In genomic region chr2:157464746-157465126, GRCm38 (mm10) we compare ENCODE assay signal across 8 mouse cellular contexts. TPM values are rescaled to one million over a fixed set of nuclear protein-coding genes. Genes with fewer than 3 reads are reported as not detected.
DNase-seq lines count a peak whose midpoint lies in the region; ATAC-seq and TF ChIP-seq lines count a peak whose summit lies in the region.

No protein-coding gene starts in this region.

- peak; percentile 61 for DNase-seq in layer of hippocampus, adult 9-11 months
- no peak for DNase-seq in layer of hippocampus, adult 9-10 months (ENCODE audit: low spot score)
- DNase-seq in brain, adult 2 months (ENCODE audit: low read depth, low spot score), result peak; percentile 81
- peak; percentile 92 for DNase-seq in forebrain, embryonic 11.5 days (ENCODE audit: low spot score)
- DNase-seq in limb, embryonic 14.5 days (ENCODE audit: low spot score), result peak; percentile 90
- DNase-seq in telencephalon, adult 2 months (ENCODE audit: low read depth, low spot score), result peak; percentile 45
- DNase-seq in adrenal gland, adult 2 months, result no peak
- DNase-seq in gastrocnemius, postnatal 10 days, result no peak

- 3% methylated on average over 11 of the region's 12 CpGs for WGBS in forebrain, embryonic 11.5 days
- 1% methylated on average over 11 of the region's 12 CpGs for WGBS in limb, embryonic 14.5 days

- H3K9me3 ChIP-seq in forebrain, embryonic 11.5 days (ENCODE audit: control insufficient read depth, low read length), result no peaks in the 10 kb centered on the region
- no peaks in the 10 kb centered on the region for H3K9me3 ChIP-seq in limb, embryonic 14.5 days (ENCODE audit: control insufficient read depth, low read length)

- peak overlapping the region; percentile 98 for H3K27ac ChIP-seq in forebrain, embryonic 11.5 days (ENCODE audit: low read depth, low read length)
- peak overlapping the region; percentile 88 for H3K27ac ChIP-seq in limb, embryonic 14.5 days (replicated peaks; ENCODE audit: low read depth, low read length)

- H3K4me3 ChIP-seq in forebrain, embryonic 11.5 days (ENCODE audit: low read depth, low read length), result peak overlapping the region; percentile 14; the same call in 1 of the 2 replicates
- peak overlapping the region; percentile 10 for H3K4me3 ChIP-seq in limb, embryonic 14.5 days (replicated peaks; ENCODE audit: low read length)

- H3K27me3 ChIP-seq in forebrain, embryonic 11.5 days (ENCODE audit: control insufficient read depth, insufficient read depth, low read length), result no peaks in the 10 kb centered on the region
- no peaks in the 10 kb centered on the region for H3K27me3 ChIP-seq in limb, embryonic 14.5 days (ENCODE audit: control insufficient read depth, insufficient read depth, low read length)

- H3K4me1 ChIP-seq in forebrain, embryonic 11.5 days (replicated peaks; ENCODE audit: control insufficient read depth, insufficient read depth, low read length), result peaks cover 54% of the 10 kb centered on the region
- H3K4me1 ChIP-seq in limb, embryonic 14.5 days (ENCODE audit: control insufficient read depth, insufficient read depth, low read length), result peaks cover 38% of the 10 kb centered on the region

- peaks cover 5% of the 10 kb centered on the region; the same call in 1 of the 2 replicates for H3K36me3 ChIP-seq in forebrain, embryonic 11.5 days (ENCODE audit: control insufficient read depth, insufficient read depth, low read length)
- peaks cover 86% of the 10 kb centered on the region for H3K36me3 ChIP-seq in limb, embryonic 14.5 days (ENCODE audit: control insufficient read depth, insufficient read depth, low read length)

- H3K4me2 ChIP-seq in forebrain, embryonic 11.5 days (ENCODE audit: low read depth, low read length, severe bottlenecking), result peak overlapping the region; percentile 51
- peak overlapping the region; percentile 26; the same call in 1 of the 2 replicates for H3K4me2 ChIP-seq in limb, embryonic 14.5 days (replicated peaks; ENCODE audit: low read depth, low read length, severe bottlenecking)

- 0 out of 2 replicates have a peak, but pooled peaks have one; percentile 10 for TF ChIP-seq POLR2A in limb, embryonic 14.5 days (IDR thresholded peaks at IDR 0.05; ENCODE audit: borderline replicate concordance, extremely low read depth, insufficient read depth, insufficient read length)

- ATAC-seq in forebrain, embryonic 11.5 days (replicated peaks; ENCODE audit: low FRiP score), result peak; percentile 93
- peak; percentile 94 for ATAC-seq in limb, embryonic 14.5 days (ENCODE audit: low FRiP score, low read depth)

- H3K9ac ChIP-seq in forebrain, embryonic 11.5 days (ENCODE audit: low read length), result peak overlapping the region; percentile 79
- H3K9ac ChIP-seq in limb, embryonic 14.5 days (ENCODE audit: low read depth, low read length, severe bottlenecking), result peak overlapping the region; percentile 44

RNA-seq across cellular contexts. Expression of gene Src, which starts 46.5 kb away (rescaled TPM):
- 20.3 and 23.2 TPM in 2 replicates for polyA plus RNA-seq in forebrain, embryonic 11.5 days (2014; fragmentation: Nextera tagmentation; extraction: Ambion mirVana)
- polyA plus RNA-seq in limb, embryonic 14.5 days (2012; rRNA removed), result 43.6 and 56.3 TPM in 2 replicates
- 15.9 and 17.2 TPM in 2 replicates for polyA plus RNA-seq in limb, embryonic 14.5 days (2014; fragmentation: Nextera tagmentation; extraction: Ambion mirVana)
- 10 to 100 TPM; 12.6 to 22.7 TPM for total RNA-seq in adrenal gland, adult 2 months (2021)
- 28.4 and 29.4 TPM in 2 replicates for polyA plus RNA-seq in adrenal gland, adult 2 months (2012; rRNA removed)
- 10 to 100 TPM in 1 of 2 experiments, 1 to 10 TPM in 1; 6.8 to 11.2 TPM for total RNA-seq in gastrocnemius, postnatal 10 days (2021)

Comparison
In these comparisons a context has a peak if more than half of its experiments do, and no peak if none do; other contexts are left out.
1. DNase-seq: peak in layer of hippocampus, adult 9-11 months (single experiment), brain, adult 2 months (single experiment), forebrain, embryonic 11.5 days (single experiment), limb, embryonic 14.5 days (single experiment) and telencephalon, adult 2 months (single experiment); none in layer of hippocampus, adult 9-10 months (single experiment), adrenal gland, adult 2 months (single experiment) and gastrocnemius, postnatal 10 days (single experiment).